7 mouse cellular contexts compared by ENCODE assay signal in genomic region chr6:15793602-15794345, GRCm38 (mm10).
A peak's percentile ranks its signal among the peaks of the same experiment; 100 is the strongest.
DNase-seq lines count a peak whose midpoint lies in the region; ATAC-seq and TF ChIP-seq lines count a peak whose summit lies in the region.

No protein-coding gene starts in this region.

- peak overlapping the region; percentile 47 for H3K4me2 ChIP-seq in heart, postnatal 0 days (ENCODE audit: low read depth, low read length)
- no peak overlapping the region for H3K4me2 ChIP-seq in hindbrain, embryonic 11.5 days (replicated peaks; ENCODE audit: low read depth, low read length)
- no peak overlapping the region for H3K4me2 ChIP-seq in midbrain, embryonic 13.5 days (replicated peaks)

- ATAC-seq in CD4-positive, CD25-positive, alpha-beta regulatory T cell, adult 4 months: peak; percentile 33
- ATAC-seq in heart, postnatal 0 days (ENCODE audit: insufficient read depth, low read depth): no peak
- no peak for ATAC-seq in hindbrain, embryonic 11.5 days (ENCODE audit: low FRiP score)
- ATAC-seq in midbrain, embryonic 13.5 days: no peak

- peak overlapping the region; percentile 26 for H3K4me3 ChIP-seq in heart, postnatal 0 days (ENCODE audit: low read depth, low read length)
- no peak overlapping the region for H3K4me3 ChIP-seq in hindbrain, embryonic 11.5 days (ENCODE audit: low read depth, low read length)
- H3K4me3 ChIP-seq in midbrain, embryonic 13.5 days (replicated peaks): no peak overlapping the region

- H3K9me3 ChIP-seq in heart, postnatal 0 days (replicated peaks; ENCODE audit: control insufficient read depth, low read length): no peaks in the 10 kb centered on the region
- no peaks in the 10 kb centered on the region for H3K9me3 ChIP-seq in hindbrain, embryonic 11.5 days (ENCODE audit: control insufficient read depth, low read length)
- no peaks in the 10 kb centered on the region for H3K9me3 ChIP-seq in midbrain, embryonic 13.5 days

- WGBS in heart, postnatal 0 days: 58% methylated on average over 8 of the region's 8 CpGs
- 84% methylated on average over 8 of the region's 8 CpGs for WGBS in hindbrain, embryonic 11.5 days
- 82% methylated on average over 8 of the region's 8 CpGs for WGBS in midbrain, embryonic 13.5 days

- no peaks in the 10 kb centered on the region for H3K4me1 ChIP-seq in heart, postnatal 0 days (ENCODE audit: control insufficient read depth, insufficient read depth)
- H3K4me1 ChIP-seq in hindbrain, embryonic 11.5 days (replicated peaks; ENCODE audit: control insufficient read depth, insufficient read depth, low read length): no peaks in the 10 kb centered on the region
- peaks cover 14% of the 10 kb centered on the region for H3K4me1 ChIP-seq in midbrain, embryonic 13.5 days (replicated peaks)

- no peaks in the 10 kb centered on the region for H3K27me3 ChIP-seq in heart, postnatal 0 days (ENCODE audit: control insufficient read depth, insufficient read depth, low read length)
- H3K27me3 ChIP-seq in hindbrain, embryonic 11.5 days (ENCODE audit: control insufficient read depth, insufficient read depth, low read length): no peaks in the 10 kb centered on the region
- H3K27me3 ChIP-seq in midbrain, embryonic 13.5 days: no peaks in the 10 kb centered on the region

- H3K27ac ChIP-seq in heart, postnatal 0 days (ENCODE audit: low read depth): peak overlapping the region; percentile 73
- no peak overlapping the region for H3K27ac ChIP-seq in hindbrain, embryonic 11.5 days (ENCODE audit: low read depth, low read length)
- no peak overlapping the region for H3K27ac ChIP-seq in midbrain, embryonic 13.5 days

- DNase-seq in adrenal gland, adult 2 months: peak; percentile 88
- DNase-seq in heart, postnatal 0 days (ENCODE audit: low spot score): peak; percentile 20
- DNase-seq in lung, postnatal 10 days: peak; percentile 59
- no peak for DNase-seq in hindbrain, embryonic 11.5 days (ENCODE audit: low spot score)
- no peak for DNase-seq in left cerebral cortex, adult 8-10 months (ENCODE audit: low spot score in 2 of 2)

- no peak for TF ChIP-seq CTCF in heart, postnatal 0 days (IDR thresholded peaks at IDR 0.05; ENCODE audit: low read depth)

- TF ChIP-seq EP300 in heart, postnatal 0 days (IDR thresholded peaks at IDR 0.05; ENCODE audit: low read depth): no peak

- no peaks in the 10 kb centered on the region; the same call in 1 of the 2 replicates for H3K36me3 ChIP-seq in heart, postnatal 0 days (replicated peaks; ENCODE audit: control insufficient read depth, insufficient read depth, low read length)
- H3K36me3 ChIP-seq in hindbrain, embryonic 11.5 days (ENCODE audit: control insufficient read depth, insufficient read depth, low read length): no peaks in the 10 kb centered on the region
- H3K36me3 ChIP-seq in midbrain, embryonic 13.5 days: no peaks in the 10 kb centered on the region

- no peak overlapping the region for H3K9ac ChIP-seq in heart, postnatal 0 days (replicated peaks; ENCODE audit: low read depth, low read length)
- no peak overlapping the region for H3K9ac ChIP-seq in hindbrain, embryonic 11.5 days (ENCODE audit: low read depth, low read length)
- H3K9ac ChIP-seq in midbrain, embryonic 13.5 days (replicated peaks): no peak overlapping the region

Comparison
In these comparisons a context has a peak if more than half of its experiments do, and no peak if none do; other contexts are left out.
1. DNase-seq: peak in adrenal gland, adult 2 months (single experiment), heart, postnatal 0 days (single experiment) and lung, postnatal 10 days (single experiment); none in hindbrain, embryonic 11.5 days (single experiment) and left cerebral cortex, adult 8-10 months (0 of 2).